Mouse (Mus musculus) ES-Bruce4 (cell line): ENCODE data around the gene Dnhd1.

Experiments
- CTCF ChIP-seq: IDR thresholded peaks from one replicate; pipeline ENCODE4 v1.8.1; 2011; ENCODE audit warnings: low read depth, low read length
- POLR2A ChIP-seq: IDR thresholded peaks from one replicate; pipeline ENCODE4 v1.8.1; 2011; ENCODE audit warnings: low read length; ENCODE audit not compliant: insufficient read depth

DNA sequence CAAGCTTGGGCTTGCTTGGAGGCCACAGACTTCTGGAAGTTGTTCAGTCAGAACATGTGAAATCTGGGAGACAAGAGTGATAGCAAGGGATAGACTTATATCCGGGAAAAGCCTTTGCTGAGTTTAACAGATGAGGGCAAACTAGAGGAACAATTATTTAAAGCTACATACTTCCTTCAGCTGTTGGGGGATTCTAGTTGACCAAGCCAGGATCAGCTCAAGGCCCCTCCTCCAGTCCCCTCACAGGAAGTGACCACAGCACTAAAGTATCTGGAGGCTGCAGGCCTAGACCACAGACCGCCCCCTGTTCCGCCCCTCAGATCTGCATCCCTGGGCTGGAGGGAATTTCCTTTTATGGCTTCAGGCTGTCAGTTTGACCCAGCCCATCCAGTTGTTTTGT lies 88.3 kb downstream of the Dnhd1 start:
- TF ChIP-seq CTCF (no peak), POLR2A (no peak)
